Mouse (Mus musculus): Measurements from ENCODE around the gene Stum. TPM values are rescaled to one million over a fixed set of nuclear protein-coding genes. Genes with fewer than 3 reads are reported as not detected.

Gene Stum
- total RNA-seq, 2 experiments from 2014 or later = 1.1 to 1.2 TPM

GRCm38 (mm10) chr1:180500641-180501040, 17.3 kb upstream of the Stum start:
- no peak for DNase-seq (ENCODE audit: low spot score)
- intact Hi-C loops (cut with DNase I) = no loop called here

- intact Hi-C loops (cut with DNase I) = no loop called here
- DNase-seq (ENCODE audit: low spot score) = no peak
These were observed 16.9 kb upstream of the Stum start for GRCm38 (mm10) chr1:180500218-180500617.

GRCm38 (mm10) chr1:180499766-180500165, 16.5 kb upstream of the Stum start:
- intact Hi-C loops (cut with DNase I) = no loop called here
- DNase-seq (ENCODE audit: low spot score) = no peak

- no peak for DNase-seq (ENCODE audit: low spot score)
- intact Hi-C loops (cut with DNase I) = no loop called here
These were observed 9.5 kb upstream of the Stum start for GRCm38 (mm10) chr1:180492777-180493176.

GRCm38 (mm10) chr1:180485346-180485745, 2.0 kb upstream of the Stum start:
- DNase-seq (ENCODE audit: low spot score) = no peak
- intact Hi-C loops (cut with DNase I) = no loop called here

GRCm38 (mm10) chr1:180482840-180483398, 385 bp downstream of the Stum start:
- intact Hi-C loops (cut with DNase I) = loop anchor here (5.0 kb wide), 1 partner anchor 221 kb away; the partner anchor contains the start of gene Psen2
- no peak for DNase-seq (ENCODE audit: low spot score)

GRCm38 (mm10) chr1:180481956-180482355, 1.3 kb downstream of the Stum start:
- intact Hi-C loops (cut with DNase I) = loop anchor here (5.0 kb wide), 1 partner anchor 220 kb away; the partner anchor contains the start of gene Psen2
- no peak for DNase-seq (ENCODE audit: low spot score)

GRCm38 (mm10) chr1:180481331-180481730, 2.0 kb downstream of the Stum start:
- intact Hi-C loops (cut with DNase I) = loop anchor here (5.0 kb wide), 1 partner anchor 219 kb away; the partner anchor contains the start of gene Psen2
- no peak for DNase-seq (ENCODE audit: low spot score)

GRCm38 (mm10) chr1:180480325-180480724, 3.0 kb downstream of the Stum start:
- DNase-seq (ENCODE audit: low spot score) = no peak
- intact Hi-C loops (cut with DNase I) = loop anchor here (5.0 kb wide), 1 partner anchor 218 kb away; the partner anchor contains the start of gene Psen2

GRCm38 (mm10) chr1:180473566-180473965, 9.7 kb downstream of the Stum start:
- DNase-seq (ENCODE audit: low spot score) = no peak
- intact Hi-C loops (cut with DNase I) = no loop called here

- no peak for DNase-seq (ENCODE audit: low spot score)
- intact Hi-C loops (cut with DNase I) = no loop called here
These were observed 15.3 kb downstream of the Stum start for GRCm38 (mm10) chr1:180468004-180468403.

- intact Hi-C loops (cut with DNase I) = no loop called here
- DNase-seq (ENCODE audit: low spot score) = no peak
These were observed 17.7 kb downstream of the Stum start for GRCm38 (mm10) chr1:180465620-180466019.

GRCm38 (mm10) chr1:180464357-180464756, 18.9 kb downstream of the Stum start:
- no peak for DNase-seq (ENCODE audit: low spot score)
- intact Hi-C loops (cut with DNase I) = no loop called here

GRCm38 (mm10) chr1:180462983-180463475, 20.3 kb downstream of the Stum start:
- DNase-seq (ENCODE audit: low spot score) = no peak
- intact Hi-C loops (cut with DNase I) = no loop called here

- intact Hi-C loops (cut with DNase I) = no loop called here
These were observed 20.9 kb downstream of the Stum start for GRCm38 (mm10) chr1:180462396-180462795.

GRCm38 (mm10) chr1:180460721-180461120, 22.6 kb downstream of the Stum start:
- intact Hi-C loops (cut with DNase I) = no loop called here
- no peak for DNase-seq (ENCODE audit: low spot score)

More at GRCm38 (mm10) chr1:180462396-180462795, 20.9 kb downstream of the Stum start:
- no peak for DNase-seq (ENCODE audit: low spot score)

- no peak for DNase-seq (ENCODE audit: low spot score)
- intact Hi-C loops (cut with DNase I) = no loop called here
These were observed 24.6 kb downstream of the Stum start for GRCm38 (mm10) chr1:180458680-180459079.

- intact Hi-C loops (cut with DNase I) = no loop called here
- no peak for DNase-seq (ENCODE audit: low spot score)
These were observed 25.0 kb downstream of the Stum start for GRCm38 (mm10) chr1:180458274-180458673.

GRCm38 (mm10) chr1:180449641-180450040, 33.7 kb downstream of the Stum start:
- intact Hi-C loops (cut with DNase I) = no loop called here
- no peak for DNase-seq (ENCODE audit: low spot score)

GRCm38 (mm10) chr1:180444411-180444810, 38.9 kb downstream of the Stum start:
- DNase-seq (ENCODE audit: low spot score) = no peak
- intact Hi-C loops (cut with DNase I) = no loop called here

- no peak for DNase-seq (ENCODE audit: low spot score)
- intact Hi-C loops (cut with DNase I) = no loop called here
These were observed 43.8 kb downstream of the Stum start for GRCm38 (mm10) chr1:180439496-180439895.

- intact Hi-C loops (cut with DNase I) = loop anchor here (1.0 to 2.0 kb wide), 3 partner anchors 49 to 330 kb away; no protein-coding TSS in a partner anchor
- no peak for DNase-seq (ENCODE audit: low spot score)
These were observed 48.4 kb downstream of the Stum start for GRCm38 (mm10) chr1:180434925-180435324.

Data from heart, postnatal 25 days (tissue).